ENCODE assay signal across 12 mouse cellular contexts in the genomic region with DNA sequence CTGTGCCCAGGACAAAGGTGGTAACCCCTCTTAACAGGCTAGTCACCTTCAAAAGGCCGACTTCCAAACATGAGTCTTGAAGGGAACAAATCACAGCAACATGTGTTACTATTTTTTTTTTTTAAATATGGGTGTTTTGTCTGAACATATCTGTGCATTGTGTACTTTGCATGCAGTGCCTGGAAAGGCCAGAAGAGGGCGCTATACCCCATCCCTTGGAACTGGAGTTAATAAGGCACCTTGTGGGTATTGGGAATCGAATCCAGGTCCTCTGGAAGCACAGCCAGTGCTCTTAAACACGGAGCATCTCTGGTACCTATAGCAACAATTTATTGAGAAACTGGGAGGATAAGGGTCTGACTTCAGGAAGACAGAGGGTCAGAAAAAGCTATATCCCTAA. TPM values are rescaled to one million over a fixed set of nuclear protein-coding genes. Genes with fewer than 3 reads are reported as not detected.
DNase-seq lines count a peak whose midpoint lies in the region; ATAC-seq and TF ChIP-seq lines count a peak whose summit lies in the region.
"Had no signal": no experiment of that assay in that cellular context is flagged by ENCODE, and none has a peak within 500 bp of the region (broad histone marks: within the 10 kb centered on the region; RNA-seq: fewer than 3 reads in every experiment).

No protein-coding gene starts in this region.

- DNase-seq in hindbrain, embryonic 10.5 days (ENCODE audit: low spot score): peak; percentile 46
- DNase-seq in ovary, postnatal 36 days (ENCODE audit: low spot score): peak; percentile 14
- no peak for DNase-seq in ovary, adult 18-20 months (ENCODE audit: low spot score)
- DNase-seq in forebrain, embryonic 14.5 days (ENCODE audit: low spot score): no peak
- DNase-seq in right cerebral cortex, adult 18-20 months: no peak
- DNase-seq: gastrocnemius, postnatal 25 days; layer of hippocampus, adult 9-11 months had no signal

- H3K9ac ChIP-seq in hindbrain, embryonic 16.5 days (ENCODE audit: low read depth, low read length): no peak overlapping the region
- H3K9ac ChIP-seq in forebrain, embryonic 14.5 days (ENCODE audit: low read length): no peak overlapping the region
- H3K9ac ChIP-seq: embryonic facial prominence, embryonic 15.5 days had no signal

- no peak overlapping the region for H3K27ac ChIP-seq in hindbrain, embryonic 10.5 days
- H3K27ac ChIP-seq in hindbrain, embryonic 16.5 days (ENCODE audit: low read depth, low read length): no peak overlapping the region
- no peak overlapping the region for H3K27ac ChIP-seq in bone marrow macrophage, adult 2 months (ENCODE audit: insufficient read depth, low read depth, low read length)
- no peak overlapping the region for H3K27ac ChIP-seq in small intestine, adult 2 months (ENCODE audit: insufficient read depth, low read depth, low read length)
- H3K27ac ChIP-seq in forebrain, embryonic 14.5 days (ENCODE audit: low read depth, low read length): no peak overlapping the region
- H3K27ac ChIP-seq: embryonic facial prominence, embryonic 15.5 days had no signal

- no peak overlapping the region for H3K4me3 ChIP-seq in hindbrain, embryonic 10.5 days
- H3K4me3 ChIP-seq in hindbrain, embryonic 16.5 days (ENCODE audit: low read length): no peak overlapping the region
- H3K4me3 ChIP-seq in bone marrow macrophage, adult 2 months (ENCODE audit: insufficient read depth, low read length): no peak overlapping the region
- no peak overlapping the region for H3K4me3 ChIP-seq in small intestine, adult 2 months (ENCODE audit: low read depth, low read length)
- H3K4me3 ChIP-seq in forebrain, embryonic 14.5 days (ENCODE audit: low read depth, low read length): no peak overlapping the region
- H3K4me3 ChIP-seq: embryonic facial prominence, embryonic 15.5 days; megakaryocyte, embryonic 14.5 days had no signal

- peaks cover 82% of the 10 kb centered on the region for H3K27me3 ChIP-seq in hindbrain, embryonic 10.5 days (ENCODE audit: insufficient read depth, poor library complexity, severe bottlenecking)
- H3K27me3 ChIP-seq in hindbrain, embryonic 16.5 days (replicated peaks; ENCODE audit: control insufficient read depth, insufficient read depth, low read length): peaks cover 2% of the 10 kb centered on the region; the same call in 1 of the 2 replicates
- 0 out of 2 replicates have a peak, but pooled peaks cover 4% of the 10 kb centered on the region for H3K27me3 ChIP-seq in small intestine, adult 2 months (ENCODE audit: control insufficient read depth, insufficient read depth, low read length)
- H3K27me3 ChIP-seq in forebrain, embryonic 14.5 days (replicated peaks; ENCODE audit: control insufficient read depth, insufficient read depth, low read length): no peaks in the 10 kb centered on the region
- H3K27me3 ChIP-seq: embryonic facial prominence, embryonic 15.5 days had no signal

- ATAC-seq in hindbrain, embryonic 16.5 days: no peak
- ATAC-seq in forebrain, embryonic 14.5 days: no peak

- WGBS in hindbrain, embryonic 10.5 days: 28% methylated on average over 4 of the region's 4 CpGs
- WGBS in hindbrain, embryonic 16.5 days: 27% methylated on average over 4 of the region's 4 CpGs
- WGBS in small intestine, adult 2 months: 12% methylated on average over 4 of the region's 4 CpGs
- 17% methylated on average over 4 of the region's 4 CpGs for WGBS in forebrain, embryonic 14.5 days

- H3K36me3 ChIP-seq in hindbrain, embryonic 10.5 days: no peaks in the 10 kb centered on the region
- H3K36me3 ChIP-seq in hindbrain, embryonic 16.5 days (ENCODE audit: control insufficient read depth, insufficient read depth, low read length): no peaks in the 10 kb centered on the region
- no peaks in the 10 kb centered on the region for H3K36me3 ChIP-seq in small intestine, adult 2 months (ENCODE audit: control insufficient read depth, insufficient read depth, low read length)
- H3K36me3 ChIP-seq in forebrain, embryonic 14.5 days (ENCODE audit: control insufficient read depth, insufficient read depth, low read length): no peaks in the 10 kb centered on the region
- H3K36me3 ChIP-seq: embryonic facial prominence, embryonic 15.5 days had no signal

- H3K4me2 ChIP-seq in hindbrain, embryonic 16.5 days (ENCODE audit: low read length): no peak overlapping the region
- H3K4me2 ChIP-seq in forebrain, embryonic 14.5 days (ENCODE audit: low read length): no peak overlapping the region
- H3K4me2 ChIP-seq: embryonic facial prominence, embryonic 15.5 days had no signal

- peaks cover 15% of the 10 kb centered on the region for H3K4me1 ChIP-seq in hindbrain, embryonic 10.5 days (replicated peaks)
- no peaks in the 10 kb centered on the region for H3K4me1 ChIP-seq in hindbrain, embryonic 16.5 days (ENCODE audit: control insufficient read depth, insufficient read depth, low read depth, low read length)
- peaks cover 11% of the 10 kb centered on the region for H3K4me1 ChIP-seq in bone marrow macrophage, adult 2 months (ENCODE audit: control insufficient read depth, insufficient read depth, low read length)
- no peaks in the 10 kb centered on the region; the same call in 1 of the 2 replicates for H3K4me1 ChIP-seq in small intestine, adult 2 months (ENCODE audit: control insufficient read depth, insufficient read depth, insufficient read length, low read length)
- H3K4me1 ChIP-seq in forebrain, embryonic 14.5 days (ENCODE audit: control insufficient read depth, insufficient read depth, low read length): no peaks in the 10 kb centered on the region
- H3K4me1 ChIP-seq: embryonic facial prominence, embryonic 15.5 days had no signal

- no peak for TF ChIP-seq POLR2A in bone marrow macrophage, adult 2 months (IDR thresholded peaks at IDR 0.05; ENCODE audit: borderline replicate concordance, low read depth, low read length)
- no peak for TF ChIP-seq POLR2A in small intestine, adult 2 months (IDR thresholded peaks at IDR 0.05; ENCODE audit: low read depth, low read length)

- no peaks in the 10 kb centered on the region for H3K9me3 ChIP-seq in hindbrain, embryonic 10.5 days
- no peaks in the 10 kb centered on the region for H3K9me3 ChIP-seq in hindbrain, embryonic 16.5 days (ENCODE audit: control insufficient read depth, low read length)
- no peaks in the 10 kb centered on the region for H3K9me3 ChIP-seq in forebrain, embryonic 14.5 days (replicated peaks; ENCODE audit: control insufficient read depth, low read length)
- H3K9me3 ChIP-seq: embryonic facial prominence, embryonic 15.5 days; megakaryocyte, embryonic 14.5 days had no signal

- peak; percentile 88 for TF ChIP-seq CTCF in bone marrow macrophage, adult 2 months (IDR thresholded peaks at IDR 0.05; ENCODE audit: low read depth, low read length)
- peak; percentile 62; the same call in 1 of the 2 replicates for TF ChIP-seq CTCF in small intestine, adult 2 months (IDR thresholded peaks at IDR 0.05; ENCODE audit: extremely low read depth, insufficient read length, insufficient replicate concordance, low read depth, low read length)

RNA-seq across cellular contexts. Expression of a gene that starts 15.8 kb away (rescaled TPM):
- 1.8 and 3.1 TPM in 2 replicates for polyA plus RNA-seq in hindbrain, embryonic 10.5 days (2016; fragmentation: Nextera tagmentation; extraction: Ambion mirVana)
- 0.89 and 2.5 TPM in 2 replicates for polyA plus RNA-seq in hindbrain, embryonic 16.5 days (2015; fragmentation: Nextera tagmentation; extraction: Ambion mirVana)
- 0.47 and 1.3 TPM in 2 replicates for polyA plus RNA-seq in bone marrow macrophage, adult 2 months (2012; ENCODE audit: insufficient read depth, insufficient read length, missing spikeins)
- polyA plus RNA-seq in small intestine, adult 2 months (2012; rRNA removed): 35.1 and 45.3 TPM in 2 replicates
- polyA plus RNA-seq in forebrain, embryonic 14.5 days (2014; fragmentation: Nextera tagmentation; extraction: Ambion mirVana): 0.62 and 0.69 TPM in 2 replicates

RNA-seq across cellular contexts. Expression of a gene that starts 16.6 kb away (rescaled TPM):
- 0.05 and 0.46 TPM in 2 replicates for polyA plus RNA-seq in hindbrain, embryonic 10.5 days (2016; fragmentation: Nextera tagmentation; extraction: Ambion mirVana)
- 0.05 and 0.10 TPM in 2 replicates for polyA plus RNA-seq in hindbrain, embryonic 16.5 days (2015; fragmentation: Nextera tagmentation; extraction: Ambion mirVana)
- polyA plus RNA-seq in bone marrow macrophage, adult 2 months (2012; ENCODE audit: insufficient read depth, insufficient read length, missing spikeins): 0.21 TPM in 1 of 2 replicates, not detected in the other
- 0.08 and 0.30 TPM in 2 replicates for polyA plus RNA-seq in small intestine, adult 2 months (2012; rRNA removed)
- polyA plus RNA-seq in forebrain, embryonic 14.5 days (2014; fragmentation: Nextera tagmentation; extraction: Ambion mirVana): 0.05 and 0.06 TPM in 2 replicates

RNA-seq across cellular contexts. Expression of a gene that starts 23.2 kb away (rescaled TPM):
- polyA plus RNA-seq in hindbrain, embryonic 10.5 days (2016; fragmentation: Nextera tagmentation; extraction: Ambion mirVana): 102 and 107 TPM in 2 replicates
- polyA plus RNA-seq in hindbrain, embryonic 16.5 days (2015; fragmentation: Nextera tagmentation; extraction: Ambion mirVana): 65.1 and 67.0 TPM in 2 replicates
- polyA plus RNA-seq in bone marrow macrophage, adult 2 months (2012; ENCODE audit: insufficient read depth, insufficient read length, missing spikeins): 32.9 and 38.4 TPM in 2 replicates
- polyA plus RNA-seq in small intestine, adult 2 months (2012; rRNA removed): 143 and 197 TPM in 2 replicates
- polyA plus RNA-seq in forebrain, embryonic 14.5 days (2014; fragmentation: Nextera tagmentation; extraction: Ambion mirVana): 53.3 and 62.4 TPM in 2 replicates

RNA-seq across cellular contexts. Expression of a gene that starts 53.3 kb away (rescaled TPM):
- 17.0 and 19.8 TPM in 2 replicates for polyA plus RNA-seq in hindbrain, embryonic 10.5 days (2016; fragmentation: Nextera tagmentation; extraction: Ambion mirVana)
- 9.1 and 12.4 TPM in 2 replicates for polyA plus RNA-seq in hindbrain, embryonic 16.5 days (2015; fragmentation: Nextera tagmentation; extraction: Ambion mirVana)
- 23.4 and 25.1 TPM in 2 replicates for polyA plus RNA-seq in bone marrow macrophage, adult 2 months (2012; ENCODE audit: insufficient read depth, insufficient read length, missing spikeins)
- polyA plus RNA-seq in small intestine, adult 2 months (2012; rRNA removed): 34.9 and 46.1 TPM in 2 replicates
- 4.7 and 4.9 TPM in 2 replicates for polyA plus RNA-seq in forebrain, embryonic 14.5 days (2014; fragmentation: Nextera tagmentation; extraction: Ambion mirVana)

Comparison
In these comparisons a context has a peak if more than half of its experiments do, and no peak if none do; other contexts are left out.
1. DNase-seq: peak in hindbrain, embryonic 10.5 days (single experiment) and ovary, postnatal 36 days (single experiment); none in ovary, adult 18-20 months (single experiment), forebrain, embryonic 14.5 days (single experiment) and right cerebral cortex, adult 18-20 months (single experiment).